In the genomic region with DNA sequence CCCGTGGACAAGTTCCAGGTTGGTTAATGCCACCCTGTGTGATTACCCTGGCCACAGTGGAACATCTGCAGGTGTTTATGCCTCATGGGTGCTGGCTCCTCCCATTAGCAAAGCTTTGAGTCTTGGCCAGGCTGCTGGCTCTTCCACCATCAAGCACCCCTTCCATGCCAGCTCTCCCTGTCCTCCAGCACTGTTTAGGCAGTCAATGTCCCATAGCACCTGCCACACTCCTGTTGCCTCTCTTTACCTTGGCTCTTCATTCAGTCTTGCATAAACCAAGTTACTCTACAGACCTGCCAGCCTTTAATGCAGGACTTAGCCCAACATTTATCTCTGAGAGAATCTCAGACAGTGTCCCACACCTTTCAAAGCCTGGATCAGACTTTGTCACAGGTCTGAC, we compare ENCODE assay signal across 35 mouse cellular contexts.
"Had no signal": no experiment of that assay in that cellular context is flagged by ENCODE, and none has a peak within 500 bp of the region (broad histone marks: within the 10 kb centered on the region; RNA-seq: fewer than 3 reads in every experiment).

No protein-coding gene starts in this region.

- H3K9me3 ChIP-seq: heart, embryonic 12.5 days; heart, embryonic 13.5 days; heart, embryonic 15.5 days; hindbrain, embryonic 10.5 days; hindbrain, embryonic 12.5 days; hindbrain, embryonic 13.5 days; hindbrain, embryonic 15.5 days; intestine, embryonic 15.5 days; kidney, embryonic 15.5 days had no signal

- H3K9ac ChIP-seq: heart, embryonic 12.5 days; heart, embryonic 13.5 days; heart, embryonic 15.5 days; hindbrain, embryonic 12.5 days; hindbrain, embryonic 13.5 days; hindbrain, embryonic 14.5 days; hindbrain, embryonic 15.5 days; intestine, embryonic 15.5 days; kidney, embryonic 15.5 days had no signal

- H3K4me3 ChIP-seq: heart, embryonic 12.5 days; heart, embryonic 13.5 days; heart, embryonic 15.5 days; hindbrain, embryonic 10.5 days; hindbrain, embryonic 12.5 days; hindbrain, embryonic 13.5 days; hindbrain, embryonic 15.5 days; intestine, embryonic 15.5 days; kidney, embryonic 15.5 days; layer of hippocampus, adult 2 months; left cerebral cortex, adult 2 months had no signal

- H3K4me2 ChIP-seq: heart, embryonic 11.5 days; heart, embryonic 12.5 days; heart, embryonic 13.5 days; heart, embryonic 15.5 days; hindbrain, embryonic 12.5 days; hindbrain, embryonic 13.5 days; hindbrain, embryonic 14.5 days; hindbrain, embryonic 15.5 days; intestine, embryonic 15.5 days; kidney, embryonic 15.5 days had no signal

- H3K36me3 ChIP-seq: heart, embryonic 12.5 days; heart, embryonic 13.5 days; heart, embryonic 15.5 days; hindbrain, embryonic 10.5 days; hindbrain, embryonic 12.5 days; hindbrain, embryonic 13.5 days; hindbrain, embryonic 15.5 days; intestine, embryonic 15.5 days; kidney, embryonic 15.5 days had no signal

- DNase-seq: heart, postnatal 10 days; heart, postnatal 14 days; heart, postnatal 36 days; heart, postnatal 4 days; kidney, adult 11 months; kidney, adult 18-20 months; kidney, adult 2 months; kidney, adult 8-10 months; kidney, adult 9 months; kidney, postnatal 10 days; kidney, postnatal 14 days; kidney, postnatal 25 days; kidney, postnatal 36 days; kidney, postnatal 4 days; layer of hippocampus, adult 9-11 months; layer of hippocampus, postnatal 36 days had no signal

- H3K4me1 ChIP-seq: heart, embryonic 13.5 days; heart, embryonic 15.5 days; hindbrain, embryonic 10.5 days; hindbrain, embryonic 12.5 days; hindbrain, embryonic 13.5 days; hindbrain, embryonic 15.5 days; intestine, embryonic 15.5 days; kidney, embryonic 15.5 days had no signal

- ATAC-seq: hindbrain, embryonic 16.5 days; hindbrain, postnatal 0 days; inflammation-experienced regulatory T-cells, adult 6 months; intestine, embryonic 15.5 days; intestine, embryonic 16.5 days; intestine, postnatal 0 days had no signal

- H3K27ac ChIP-seq: heart, embryonic 13.5 days; heart, embryonic 15.5 days; hindbrain, embryonic 10.5 days; hindbrain, embryonic 12.5 days; hindbrain, embryonic 13.5 days; hindbrain, embryonic 14.5 days; hindbrain, embryonic 15.5 days; hindbrain, postnatal 0 days; intestine, embryonic 15.5 days; kidney, embryonic 15.5 days; kidney, postnatal 0 days; layer of hippocampus, adult 2 months; left cerebral cortex, adult 2 months had no signal

- H3K27me3 ChIP-seq: heart, embryonic 12.5 days; heart, embryonic 13.5 days; heart, embryonic 15.5 days; hindbrain, embryonic 12.5 days; hindbrain, embryonic 15.5 days; intestine, embryonic 15.5 days; kidney, embryonic 15.5 days had no signal
